Mouse (Mus musculus) urinary bladder, postnatal 36 days (tissue): Measurements from ENCODE around the gene Fstl1.

Experiments used
- DNase-seq, 2 experiments: peaks; one replicate each; pipeline ENCODE4 v3.0.0; 2022; ENCODE audit warnings: low spot score in 2 of 2, mixed read lengths in 1 of 2

Fstl1 gene

DNA sequence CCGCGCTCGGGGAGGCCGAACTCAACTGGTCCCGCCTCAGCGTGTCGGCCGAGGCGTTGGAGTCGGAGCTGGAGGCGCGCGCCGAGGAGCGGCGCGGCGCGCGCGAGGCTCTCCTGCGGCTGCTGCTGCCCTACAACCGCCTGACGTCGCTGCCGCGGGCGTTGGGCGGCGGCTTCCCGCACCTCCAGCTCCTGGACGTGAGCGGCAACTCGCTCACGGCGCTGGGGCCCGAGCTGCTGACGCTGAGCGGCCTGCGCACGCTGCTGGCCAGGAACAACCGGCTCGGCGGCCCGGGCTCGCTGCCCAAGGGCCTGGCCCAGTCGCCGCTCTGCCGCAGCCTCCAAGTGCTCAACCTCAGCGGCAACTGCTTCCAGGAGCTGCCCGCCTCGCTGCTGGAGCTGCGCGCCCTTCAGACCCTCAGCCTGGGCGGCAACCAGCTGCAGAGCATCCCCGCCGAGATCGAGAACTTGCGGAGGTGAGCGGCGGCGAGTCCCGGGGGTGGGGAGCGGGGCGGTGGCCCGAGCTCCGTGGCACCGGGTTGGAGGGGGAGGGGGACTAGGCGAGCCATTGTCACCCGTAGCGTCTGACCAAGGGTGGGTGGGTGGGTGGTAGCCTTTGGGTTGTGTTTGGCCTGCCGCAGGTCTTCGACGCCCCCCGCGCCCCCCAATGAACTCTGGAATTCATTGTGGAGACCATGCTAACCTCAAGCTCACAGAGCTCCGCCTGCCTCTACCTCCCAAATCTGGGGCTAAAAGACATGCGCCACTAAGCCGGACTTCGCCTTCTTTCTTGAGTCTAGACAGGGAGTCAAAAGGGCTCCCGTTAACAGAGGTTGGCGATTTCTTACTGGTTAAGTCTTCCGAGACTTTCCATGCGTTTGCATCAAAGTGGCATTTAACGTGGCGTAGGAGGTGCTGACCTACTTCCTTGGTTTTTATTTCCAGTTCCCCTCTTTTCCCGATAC lies 92.1 kb downstream of the Fstl1 start:
- DNase-seq: peak; percentile 20 to 28

DNA sequence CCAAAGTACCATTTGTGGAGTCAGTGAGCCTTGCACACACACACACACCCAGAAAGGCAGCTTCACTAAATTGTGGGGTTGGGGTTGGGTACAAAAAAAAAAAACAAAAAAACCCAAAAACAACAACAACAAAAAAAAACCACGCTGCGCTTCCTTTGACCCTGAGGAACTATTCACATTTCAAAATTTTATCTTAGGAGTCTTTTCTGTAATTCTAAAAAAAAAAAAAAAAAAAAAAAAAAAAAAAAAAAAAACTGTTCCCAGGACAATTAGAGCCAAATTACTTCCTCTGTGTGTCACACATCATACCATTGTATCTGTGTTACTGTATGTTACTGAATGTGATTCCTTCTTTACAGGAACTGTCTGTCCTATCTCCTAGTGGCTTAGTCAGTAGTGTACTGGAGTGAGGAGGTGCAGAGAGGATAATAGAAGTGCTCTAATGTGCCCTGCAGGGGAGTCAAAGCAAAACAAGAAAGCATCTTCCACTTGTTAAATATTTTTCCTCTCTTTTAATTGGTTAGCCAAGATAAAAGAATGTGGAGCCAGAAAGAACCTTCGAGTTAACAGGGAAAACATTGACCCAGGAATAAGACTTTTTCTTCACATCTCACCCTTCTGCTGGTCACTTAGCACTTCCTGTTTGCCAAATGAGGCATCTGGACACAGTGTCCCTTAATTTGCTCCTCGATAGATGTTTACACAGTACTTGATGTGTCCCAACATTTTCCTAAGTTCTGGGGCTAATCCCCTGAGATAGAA lies 93.0 kb downstream of the Fstl1 start:
- DNase-seq: no peak

DNA sequence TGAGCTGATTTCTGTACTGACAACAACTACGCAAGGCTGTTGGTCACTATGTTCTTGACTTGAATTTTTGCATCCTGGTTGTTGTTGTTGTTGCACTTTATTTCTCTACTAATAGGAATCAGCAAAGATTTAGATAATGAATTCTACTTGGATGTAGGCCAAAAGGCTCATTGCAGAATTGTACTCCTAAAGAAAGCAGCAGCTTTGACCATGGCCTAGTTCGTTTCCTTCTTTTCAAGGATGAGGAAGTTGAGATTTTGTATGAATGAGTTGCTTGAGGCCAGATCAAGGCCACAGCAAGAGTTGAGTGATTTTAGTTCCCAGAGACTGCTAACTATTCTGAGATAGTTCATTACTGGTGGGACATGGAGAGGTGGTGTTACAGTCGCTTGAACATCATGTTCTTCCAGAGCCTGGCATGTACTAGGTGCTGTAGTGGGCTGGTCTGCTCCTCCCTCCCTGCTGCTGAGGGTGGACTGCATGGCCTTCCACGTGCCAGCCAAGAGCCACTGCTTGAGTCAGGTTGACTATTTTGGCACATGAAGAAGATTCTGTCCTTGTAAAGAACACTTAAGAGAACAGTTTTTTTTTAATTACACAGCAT lies 94.5 kb downstream of the Fstl1 start:
- DNase-seq: peak in 1 of 2 experiments; percentile 25

DNA sequence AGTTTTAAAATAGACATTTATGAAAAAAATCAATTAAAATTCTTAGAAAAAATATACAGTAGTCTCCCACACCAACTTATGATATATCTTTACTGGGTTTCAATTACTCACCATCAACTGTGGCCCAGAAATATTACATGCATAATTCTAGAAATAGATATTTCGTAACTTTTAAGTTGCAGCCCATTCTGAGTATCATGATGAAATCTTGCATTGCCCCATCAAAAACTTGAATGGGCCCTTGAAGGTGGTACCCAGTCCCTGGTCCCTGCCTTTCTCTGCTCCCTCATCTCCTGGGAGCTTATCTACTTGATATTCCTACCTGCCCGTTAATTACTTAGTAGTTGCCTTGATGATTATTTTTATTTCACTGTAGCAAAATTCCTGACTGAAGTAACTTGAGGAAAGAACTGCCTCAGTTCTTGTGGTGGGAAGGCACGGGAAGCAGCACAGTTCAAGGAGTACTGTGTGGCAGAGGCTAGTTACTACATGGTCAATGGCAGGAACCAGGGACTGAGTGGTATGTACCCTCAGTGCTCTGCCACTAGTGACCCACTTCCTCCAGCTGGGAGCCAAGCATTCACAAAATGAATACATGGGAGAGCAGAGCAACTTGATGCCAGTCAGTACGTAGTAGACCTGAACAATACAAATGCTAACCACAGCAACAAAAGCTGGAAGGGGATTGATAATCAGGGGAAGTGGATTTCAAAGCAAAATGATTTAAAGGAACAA lies 98.0 kb downstream of the Fstl1 start:
- DNase-seq: no peak

DNA sequence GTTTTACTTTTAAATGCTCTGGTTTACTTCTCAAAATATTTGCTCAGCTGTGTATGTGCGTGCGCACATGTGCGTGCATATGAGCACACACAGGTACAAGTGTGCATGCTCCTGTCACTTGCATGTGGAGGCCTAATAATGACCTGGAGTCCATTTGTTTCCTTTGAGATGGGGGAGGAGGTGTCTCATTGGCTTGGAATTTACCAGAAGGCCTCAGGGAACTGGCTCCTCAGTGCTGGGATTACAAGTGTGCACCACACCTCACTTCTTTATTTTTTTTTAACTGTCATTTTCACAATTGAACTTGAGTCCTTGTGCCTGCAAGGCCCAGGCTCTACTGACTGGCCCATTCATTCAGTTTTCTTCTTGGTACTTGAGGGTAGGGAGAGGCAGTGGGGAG lies 100.7 kb downstream of the Fstl1 start:
- DNase-seq: no peak

DNA sequence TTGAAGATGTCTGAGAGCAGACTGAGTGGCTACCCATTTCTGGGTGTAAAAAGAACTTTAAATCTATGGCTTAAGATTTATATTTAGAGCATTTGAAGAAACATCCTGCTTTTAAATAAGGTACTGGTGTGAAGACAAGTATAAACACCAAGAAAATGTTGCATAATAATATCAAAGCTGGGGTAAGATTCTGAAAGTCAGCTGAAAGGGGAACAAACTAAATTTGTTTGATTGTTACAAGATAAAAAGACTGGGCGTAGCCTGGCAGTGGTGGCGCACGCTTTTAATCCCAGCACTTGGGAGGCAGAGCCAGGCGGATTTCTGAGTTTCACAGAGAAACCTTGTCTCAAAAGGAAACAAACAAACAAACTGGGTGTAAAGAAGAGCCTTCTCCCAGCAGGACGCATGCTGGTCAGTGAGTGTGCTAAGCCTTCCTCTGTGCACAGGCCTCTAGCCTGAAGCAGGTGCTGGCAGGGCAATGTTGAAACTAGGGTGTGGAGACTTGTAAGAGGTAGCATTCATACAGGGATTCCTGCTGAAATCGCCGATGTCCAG lies 102.4 kb downstream of the Fstl1 start:
- DNase-seq: no peak

DNA sequence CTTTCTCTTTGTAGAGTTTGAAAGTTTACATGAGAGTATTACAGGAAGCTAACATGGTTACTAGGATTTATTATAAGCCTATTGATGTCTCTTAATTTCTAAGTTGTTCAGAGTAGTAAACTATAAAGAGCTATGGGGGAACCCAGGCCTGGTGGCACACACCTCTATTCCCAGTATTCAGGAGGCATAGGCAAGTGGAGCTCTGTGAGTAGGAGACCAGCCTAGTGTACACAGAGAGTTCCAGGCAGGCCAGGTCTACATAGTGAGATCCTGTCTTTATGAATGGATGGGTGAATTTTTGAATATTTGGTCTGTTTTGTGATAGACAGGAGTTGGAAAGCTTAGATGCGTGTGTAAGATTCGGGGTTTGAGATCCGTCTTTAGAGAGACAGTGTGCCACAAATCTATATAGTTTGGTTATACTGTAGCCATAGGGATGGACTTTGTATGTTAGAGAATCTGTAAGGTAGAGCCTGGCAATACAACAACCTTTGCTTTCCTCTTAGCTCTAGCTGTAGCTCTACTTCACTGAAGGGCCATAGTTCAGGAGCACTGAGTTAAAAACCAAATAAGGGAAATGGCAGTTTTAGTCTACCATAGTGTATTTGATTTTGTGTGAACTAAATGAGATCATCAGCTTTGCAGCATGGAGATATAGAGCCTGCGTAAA lies 103.2 kb downstream of the Fstl1 start:
- DNase-seq: no peak

DNA sequence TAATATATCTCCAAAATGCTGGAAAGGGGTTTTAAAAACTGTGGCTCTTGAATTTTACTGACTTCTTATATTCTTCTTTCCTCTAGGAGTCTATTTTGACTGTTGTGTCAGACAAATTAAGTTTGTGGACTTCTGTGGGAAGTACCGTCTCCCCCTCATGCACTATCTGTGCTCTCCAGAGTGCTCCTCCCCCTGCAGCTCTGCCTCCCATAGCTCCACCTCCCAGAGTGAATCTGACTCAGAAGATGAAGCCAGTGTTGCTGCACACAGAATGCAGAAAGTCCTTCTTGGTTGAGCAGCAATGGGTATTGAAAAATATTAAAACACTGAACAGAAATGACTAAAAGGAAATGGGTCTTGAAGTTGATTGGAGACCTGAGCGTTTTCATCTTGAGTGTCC lies 104.5 kb downstream of the Fstl1 start:
- DNase-seq: no peak
